Mouse (Mus musculus) testis, adult 2 months (tissue): ENCODE measurements at regions not wholly inside any gene's neighbourhood (a gene's known extent, or its start where the extent isn't known, plus 50 kb on each side); places are given as distances from the start of the nearest gene placed in this dataset.

Source experiments
- CTCF ChIP-seq: fragments of 200-500 bp; IDR thresholded peaks from 2 replicates; pipeline ENCODE4 v1.5.1; 2012; ENCODE audit warnings: low read depth, mild to moderate bottlenecking, inconsistent platforms, low read length, moderate library complexity; ENCODE audit not compliant: control insufficient read depth, insufficient read depth, insufficient replicate concordance
- POLR2A ChIP-seq: fragments of 200-500 bp; IDR thresholded peaks from 2 replicates; pipeline ENCODE4 v1.6.1; 2012; ENCODE audit warnings: low read depth, mild to moderate bottlenecking, inconsistent platforms, low read length, moderate library complexity; ENCODE audit not compliant: control insufficient read depth

DNA sequence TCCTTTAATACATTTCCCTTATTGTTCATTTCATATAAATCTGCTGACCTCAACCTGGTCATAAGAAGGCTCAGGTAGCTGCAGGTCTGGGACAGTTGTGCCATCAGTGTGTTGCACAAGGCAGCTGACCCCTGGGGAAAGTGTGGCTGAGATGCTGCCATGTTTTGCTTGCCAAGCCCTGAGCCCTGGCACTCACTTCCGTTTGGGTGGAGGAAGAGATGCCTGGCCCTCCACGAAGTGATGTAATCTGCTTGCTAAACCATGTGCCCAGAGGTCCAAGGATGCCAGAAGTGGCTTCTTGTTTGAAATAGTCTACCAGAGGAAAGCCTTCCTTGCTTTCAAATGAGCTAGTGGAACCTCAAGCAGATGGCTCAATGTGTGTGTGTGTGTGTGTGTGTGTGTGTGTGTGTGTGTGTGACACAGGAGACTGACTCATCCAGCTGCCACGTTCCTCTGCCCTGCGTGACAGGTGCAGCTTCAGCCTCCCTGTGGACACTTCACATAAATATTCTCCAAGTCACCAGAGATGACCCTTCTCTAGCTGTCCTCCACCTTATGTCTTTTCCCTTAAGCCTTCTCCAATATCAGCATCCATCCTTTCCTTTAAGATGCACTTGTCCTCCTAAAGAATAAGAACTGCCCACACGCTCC lies 123.2 kb upstream of the 4930412O13Rik start:
- TF ChIP-seq CTCF (no peak), POLR2A (no peak)
